Mouse (Mus musculus) neural tube, embryonic 13.5 days (tissue): Measurements from ENCODE around the gene D930048N14Rik. TPM values are rescaled to one million over a fixed set of nuclear protein-coding genes. Genes with fewer than 3 reads are reported as not detected.
"Not testable (repeated sequence)": the region's sequence is repeated elsewhere in the genome, so short reads cannot be mapped to it uniquely, and the experiment has no call there.

Source experiments
- ATAC-seq: fragments of 200-750 bp; cut with Nextera tagmentation; 2 replicates; pipeline ENCODE4 v1.8.0; 2017; ENCODE audit warnings: low read depth, mild to moderate bottlenecking, moderate TSS enrichment, moderate library complexity
- H3K27ac ChIP-seq: fragments of 300-500 bp; sonication (generic); replicated peaks from 2 replicates; pipeline ENCODE4 v1.5.1; 2015; ENCODE audit warnings: moderate library complexity, mild to moderate bottlenecking, inconsistent platforms
- H3K27me3 ChIP-seq: fragments of 300-500 bp; sonication (generic); 2 replicates; pipeline ENCODE4 v1.6.1; 2015; ENCODE audit warnings: mild to moderate bottlenecking, inconsistent platforms
- H3K36me3 ChIP-seq: fragments of 300-500 bp; sonication (generic); 2 replicates; pipeline ENCODE4 v1.6.1; 2015; ENCODE audit warnings: mild to moderate bottlenecking, inconsistent platforms
- H3K4me1 ChIP-seq: fragments of 300-500 bp; sonication (generic); replicated peaks from 2 replicates; pipeline ENCODE4 v1.6.1; 2015; ENCODE audit warnings: inconsistent platforms
- H3K4me2 ChIP-seq: fragments of 300-500 bp; sonication (generic); 2 replicates; pipeline ENCODE4 v1.6.1; 2015; ENCODE audit warnings: inconsistent platforms, mild to moderate bottlenecking, moderate library complexity
- H3K4me3 ChIP-seq: fragments of 300-500 bp; sonication (generic); 2 replicates; pipeline ENCODE4 v1.5.1; 2015; ENCODE audit warnings: mild to moderate bottlenecking, inconsistent platforms
- H3K9ac ChIP-seq: fragments of 300-500 bp; sonication (generic); 2 replicates; pipeline ENCODE4 v1.6.1; 2015; ENCODE audit warnings: moderate library complexity, mild to moderate bottlenecking, inconsistent platforms
- H3K9me3 ChIP-seq: fragments of 300-500 bp; sonication (generic); 2 replicates; pipeline ENCODE4 v1.6.1; 2016; ENCODE audit warnings: inconsistent platforms
- WGBS: fragments of 180-500 bp; shearing (Covaris S2); methylation state at CpG from one replicate; pipeline ENCODE4 v1.1.7; 2015; 5-methylcytosine and 5-hydroxymethylcytosine counted together
- polyA plus RNA-seq: library from polyadenylated mRNA; unstranded; fragments of >200 nt; fragmentation: Nextera tagmentation; extraction: Ambion mirVana; gene quantifications from 2 replicates; pipeline ENCODE4 v1.2.1, GENCODE M21; 2015

Gene D930048N14Rik
- polyA plus RNA-seq, 1 experiment from 2014 or later, result 0.64 TPM

DNA sequence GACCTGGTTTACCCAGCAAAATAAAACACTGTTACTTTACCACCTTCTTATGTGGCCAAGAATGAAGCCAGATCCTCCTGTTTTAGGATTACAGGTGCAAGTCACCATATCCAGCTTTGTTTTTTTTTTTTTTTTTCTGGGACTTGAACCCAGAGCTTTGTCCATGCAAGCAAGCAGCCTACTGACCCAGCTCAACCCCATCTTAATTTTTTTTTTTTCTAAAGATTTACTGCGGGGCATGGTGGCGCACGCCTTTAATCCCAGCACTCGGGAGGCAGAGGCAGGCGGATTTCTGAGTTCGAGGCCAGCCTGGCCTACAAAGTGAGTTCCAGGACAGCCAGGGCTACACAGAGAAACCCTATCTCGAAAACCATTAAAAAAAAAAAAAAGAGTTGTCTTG, 34.6 kb upstream of the D930048N14Rik start:
- not testable (repeated sequence) for H3K9me3 ChIP-seq, H3K36me3 ChIP-seq, ATAC-seq, H3K27me3 ChIP-seq, H3K27ac ChIP-seq
- Histone ChIP-seq H3K4me3 (peak overlapping the region; percentile 31; the same call in 1 of the 2 replicates), H3K4me2 (peak overlapping the region; percentile 60), H3K4me1 (peaks cover 27% of the 10 kb centered on the region), H3K9ac (peak overlapping the region; percentile 69; the same call in 1 of the 2 replicates)
- WGBS, result 91% methylated on average over 7 of the region's 7 CpGs

DNA sequence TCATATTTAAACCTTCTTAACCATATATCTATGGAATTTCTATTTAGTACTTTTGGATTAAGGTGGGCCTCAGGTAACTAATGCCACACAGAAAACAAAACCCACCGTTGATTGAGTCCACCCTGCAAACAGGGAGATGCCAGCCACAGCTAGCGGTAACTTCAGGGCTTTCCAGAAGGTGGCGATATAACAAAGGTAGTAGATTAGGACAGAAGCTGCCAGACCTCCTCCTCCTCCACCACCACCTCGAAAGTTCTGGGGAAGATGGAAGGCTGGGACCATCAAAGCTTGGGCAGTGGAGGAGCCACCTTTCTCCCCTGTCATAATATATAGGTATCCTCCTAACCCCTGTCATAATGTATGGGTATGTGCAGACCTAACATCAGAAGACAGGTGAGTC, 33.1 kb upstream of the D930048N14Rik start:
- H3K9me3 ChIP-seq, result no peaks in the 10 kb centered on the region
- no peak overlapping the region for H3K27ac ChIP-seq
- no peak overlapping the region for H3K4me3 ChIP-seq
- WGBS, result 3% methylated on average over 4 of the region's 4 CpGs
- ATAC-seq, result no peak
- peaks cover 28% of the 10 kb centered on the region for H3K4me1 ChIP-seq
- H3K36me3 ChIP-seq, result peaks cover 14% of the 10 kb centered on the region
- H3K9ac ChIP-seq, result no peak overlapping the region
- no peak overlapping the region for H3K4me2 ChIP-seq
- H3K27me3 ChIP-seq, result no peaks in the 10 kb centered on the region

GRCm38 (mm10) chr11:51618894-51619408, 31.8 kb upstream of the D930048N14Rik start:
- Histone ChIP-seq H3K4me1 (peaks cover 28% of the 10 kb centered on the region), H3K36me3 (peaks cover 26% of the 10 kb centered on the region), H3K4me3 (peak overlapping the region; percentile 67), H3K9ac (peak overlapping the region; percentile 55), H3K27me3 (no peaks in the 10 kb centered on the region), H3K4me2 (peak overlapping the region; percentile 62), H3K9me3 (no peaks in the 10 kb centered on the region), H3K27ac (peak overlapping the region; percentile 28; the same call in 1 of the 2 replicates)
- 54% methylated on average over 8 of the region's 8 CpGs for WGBS
- no peak; the same call in 1 of the 2 replicates for ATAC-seq

DNA sequence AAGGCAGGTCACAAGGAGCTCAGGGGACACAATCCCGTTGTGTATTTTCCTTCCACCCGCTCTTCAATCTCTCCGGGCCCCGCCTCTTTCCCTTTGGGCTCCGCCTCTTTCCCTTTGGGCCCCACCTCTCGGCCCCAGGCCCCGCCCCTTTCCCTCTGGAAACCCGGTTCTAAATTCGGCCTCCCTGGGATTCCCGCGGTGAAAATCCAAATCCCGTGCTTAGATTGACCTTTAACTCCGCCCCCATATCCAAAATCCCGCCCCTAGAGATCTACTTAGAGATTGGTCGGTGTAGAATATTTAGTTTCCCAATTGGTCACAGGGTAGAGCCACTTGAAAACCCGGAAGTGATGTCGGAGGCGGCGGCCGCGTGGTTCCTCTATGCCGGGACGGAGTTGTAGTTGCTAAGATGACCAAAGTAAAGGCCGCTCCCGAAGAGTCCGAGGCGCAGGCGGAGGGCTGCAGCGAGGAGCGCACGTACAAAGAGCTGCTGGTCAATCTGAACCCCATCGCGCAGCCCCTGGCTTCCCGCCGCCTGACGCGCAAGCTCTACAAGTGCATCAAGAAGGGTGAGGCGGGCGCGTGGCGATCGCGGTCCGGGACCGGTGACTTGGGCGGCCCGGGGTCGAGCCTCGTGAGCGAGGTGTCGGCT, 31.2 kb upstream of the D930048N14Rik start, which contains the start of gene Nhp2:
Nhp2 (plus strand) TSS at position 327 of the 652 bp plus-strand sequence.
- no peaks in the 10 kb centered on the region for H3K9me3 ChIP-seq
- peak within 1 kb of the TSS; percentile 62 for H3K4me2 ChIP-seq
- peak within 1 kb of the TSS; percentile 28; the same call in 1 of the 2 replicates for H3K27ac ChIP-seq
- no peaks in the 10 kb centered on the region for H3K27me3 ChIP-seq
- H3K9ac ChIP-seq, result peak within 1 kb of the TSS; percentile 76
- ATAC-seq, result peak; percentile 96
- WGBS, result under 1% methylated on average over 51 of the region's 51 CpGs
- H3K4me3 ChIP-seq, result peak within 1 kb of the TSS; percentile 67
- H3K4me1 ChIP-seq, result peaks cover 28% of the 10 kb centered on the region
- peaks cover 32% of the 10 kb centered on the region for H3K36me3 ChIP-seq

DNA sequence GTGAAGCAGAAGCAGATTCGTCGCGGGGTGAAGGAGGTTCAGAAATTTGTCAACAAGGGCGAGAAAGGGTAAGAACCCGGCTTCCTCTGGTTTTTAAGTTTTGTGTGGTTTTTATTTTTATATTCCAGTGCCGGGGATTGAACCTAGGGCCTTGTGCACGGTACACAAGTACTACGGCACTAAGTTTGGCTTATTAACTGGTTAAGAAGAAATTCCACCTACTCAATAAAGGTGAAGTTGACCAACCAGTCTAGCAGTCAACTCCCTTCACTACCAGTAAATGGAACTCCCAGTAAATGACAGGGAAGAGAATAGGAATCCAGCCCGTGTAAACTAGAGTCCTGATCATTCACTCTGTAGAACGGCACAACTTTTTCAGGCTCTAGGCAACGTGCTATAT, 30.7 kb upstream of the D930048N14Rik start:
- no peak for ATAC-seq
- no peaks in the 10 kb centered on the region for H3K9me3 ChIP-seq
- 2% methylated on average over 11 of the region's 11 CpGs for WGBS
- H3K4me2 ChIP-seq, result peak overlapping the region; percentile 62
- peak overlapping the region; percentile 67 for H3K4me3 ChIP-seq
- H3K36me3 ChIP-seq, result peaks cover 38% of the 10 kb centered on the region
- H3K27me3 ChIP-seq, result no peaks in the 10 kb centered on the region
- peaks cover 27% of the 10 kb centered on the region for H3K4me1 ChIP-seq
- H3K27ac ChIP-seq, result no peak overlapping the region
- peak overlapping the region; percentile 76 for H3K9ac ChIP-seq

GRCm38 (mm10) chr11:51621776-51622175, 29.0 kb upstream of the D930048N14Rik start:
- peaks cover 54% of the 10 kb centered on the region for H3K36me3 ChIP-seq
- H3K9me3 ChIP-seq, result no peaks in the 10 kb centered on the region
- 100% methylated on average over 2 of the region's 2 CpGs for WGBS
- H3K4me1 ChIP-seq, result peaks cover 17% of the 10 kb centered on the region
- H3K27me3 ChIP-seq, result no peaks in the 10 kb centered on the region
- ATAC-seq, result no peak
- H3K27ac ChIP-seq, result no peak overlapping the region
- no peak overlapping the region for H3K4me2 ChIP-seq
- H3K4me3 ChIP-seq, result no peak overlapping the region
- no peak overlapping the region for H3K9ac ChIP-seq

DNA sequence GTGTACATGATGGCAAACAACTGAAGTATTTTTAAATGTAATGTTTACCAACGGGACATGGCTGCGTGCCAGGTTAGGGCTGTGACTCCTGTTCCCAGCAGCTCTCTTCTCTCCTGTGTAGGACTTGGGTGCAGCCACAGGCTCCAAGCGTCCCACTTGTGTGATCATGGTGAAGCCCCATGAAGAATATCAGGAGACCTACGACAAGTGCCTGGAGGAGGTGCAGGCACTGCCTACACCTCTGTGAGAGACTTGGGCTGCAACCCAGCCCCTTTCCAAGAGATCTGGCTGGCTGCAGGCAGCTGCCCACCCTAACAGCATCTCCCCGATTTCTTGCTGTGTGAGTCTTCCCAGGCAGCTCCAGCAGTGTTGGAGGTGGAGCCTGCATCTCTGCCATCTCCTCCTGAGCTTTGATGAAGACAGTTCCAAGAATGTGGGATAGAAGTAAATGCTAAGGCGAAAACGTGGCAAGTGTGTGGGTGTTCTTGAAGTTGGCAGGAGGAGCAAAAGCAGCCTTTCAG, 27.7 kb upstream of the D930048N14Rik start:
- Histone ChIP-seq H3K9ac (no peak overlapping the region), H3K36me3 (peaks cover 66% of the 10 kb centered on the region), H3K27ac (no peak overlapping the region), H3K4me2 (no peak overlapping the region), H3K4me1 (peaks cover 17% of the 10 kb centered on the region), H3K4me3 (no peak overlapping the region), H3K9me3 (no peaks in the 10 kb centered on the region), H3K27me3 (no peaks in the 10 kb centered on the region)
- 91% methylated on average over 7 of the region's 7 CpGs for WGBS
- no peak for ATAC-seq

DNA sequence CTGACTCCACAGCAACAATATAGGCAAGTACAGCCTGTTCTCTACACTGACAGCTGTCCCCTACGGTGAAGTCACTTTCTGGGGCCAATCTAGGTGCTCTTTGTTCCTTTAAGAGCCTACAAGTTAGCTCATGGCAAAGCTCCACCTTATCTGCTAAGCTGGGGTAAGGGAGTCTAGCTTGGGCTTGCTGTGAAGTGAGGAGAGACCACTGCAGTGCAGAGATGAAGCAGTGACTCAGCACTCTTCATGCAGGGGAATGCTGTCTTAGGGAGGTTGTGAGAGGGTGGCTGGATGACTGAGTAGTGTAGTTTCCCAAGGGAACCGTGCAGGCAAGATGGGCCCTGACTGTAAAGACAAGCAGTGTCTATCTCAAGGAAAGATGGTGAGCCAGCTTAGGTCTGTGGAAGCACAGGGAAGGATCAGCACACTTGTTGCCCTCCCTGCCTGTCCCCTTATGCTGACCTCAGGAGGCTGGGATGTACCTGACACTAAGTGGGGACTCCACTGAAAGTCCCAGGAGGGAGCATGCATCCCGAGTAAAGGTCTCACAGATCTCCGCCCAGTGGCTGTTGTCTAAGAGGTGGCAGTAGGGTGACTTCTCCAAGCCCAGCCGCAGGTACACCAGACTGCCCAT, 25.4 kb upstream of the D930048N14Rik start:
- Histone ChIP-seq H3K4me1 (peaks cover 10% of the 10 kb centered on the region), H3K9me3 (no peaks in the 10 kb centered on the region), H3K4me2 (no peak overlapping the region), H3K27me3 (no peaks in the 10 kb centered on the region), H3K36me3 (peaks cover 81% of the 10 kb centered on the region), H3K9ac (no peak overlapping the region), H3K27ac (no peak overlapping the region), H3K4me3 (no peak overlapping the region)
- ATAC-seq, result no peak
- 79% methylated on average over 5 of the region's 5 CpGs for WGBS

GRCm38 (mm10) chr11:51627425-51627824, 23.3 kb upstream of the D930048N14Rik start:
- no peak overlapping the region for H3K4me3 ChIP-seq
- no peak for ATAC-seq
- no peak overlapping the region for H3K9ac ChIP-seq
- H3K4me1 ChIP-seq, result peaks cover 11% of the 10 kb centered on the region
- 93% methylated on average over 9 of the region's 9 CpGs for WGBS
- H3K27me3 ChIP-seq, result no peaks in the 10 kb centered on the region
- H3K27ac ChIP-seq, result no peak overlapping the region
- no peaks in the 10 kb centered on the region for H3K9me3 ChIP-seq
- H3K36me3 ChIP-seq, result peaks cover 70% of the 10 kb centered on the region
- no peak overlapping the region for H3K4me2 ChIP-seq

GRCm38 (mm10) chr11:51627907-51628306, 22.8 kb upstream of the D930048N14Rik start:
- H3K36me3 ChIP-seq, result peaks cover 65% of the 10 kb centered on the region
- no peak for ATAC-seq
- H3K9me3 ChIP-seq, result no peaks in the 10 kb centered on the region
- no peak overlapping the region for H3K4me2 ChIP-seq
- 90% methylated on average over 8 of the region's 8 CpGs for WGBS
- H3K27ac ChIP-seq, result no peak overlapping the region
- peaks cover 11% of the 10 kb centered on the region for H3K4me1 ChIP-seq
- H3K4me3 ChIP-seq, result no peak overlapping the region
- H3K9ac ChIP-seq, result no peak overlapping the region
- H3K27me3 ChIP-seq, result no peaks in the 10 kb centered on the region

DNA sequence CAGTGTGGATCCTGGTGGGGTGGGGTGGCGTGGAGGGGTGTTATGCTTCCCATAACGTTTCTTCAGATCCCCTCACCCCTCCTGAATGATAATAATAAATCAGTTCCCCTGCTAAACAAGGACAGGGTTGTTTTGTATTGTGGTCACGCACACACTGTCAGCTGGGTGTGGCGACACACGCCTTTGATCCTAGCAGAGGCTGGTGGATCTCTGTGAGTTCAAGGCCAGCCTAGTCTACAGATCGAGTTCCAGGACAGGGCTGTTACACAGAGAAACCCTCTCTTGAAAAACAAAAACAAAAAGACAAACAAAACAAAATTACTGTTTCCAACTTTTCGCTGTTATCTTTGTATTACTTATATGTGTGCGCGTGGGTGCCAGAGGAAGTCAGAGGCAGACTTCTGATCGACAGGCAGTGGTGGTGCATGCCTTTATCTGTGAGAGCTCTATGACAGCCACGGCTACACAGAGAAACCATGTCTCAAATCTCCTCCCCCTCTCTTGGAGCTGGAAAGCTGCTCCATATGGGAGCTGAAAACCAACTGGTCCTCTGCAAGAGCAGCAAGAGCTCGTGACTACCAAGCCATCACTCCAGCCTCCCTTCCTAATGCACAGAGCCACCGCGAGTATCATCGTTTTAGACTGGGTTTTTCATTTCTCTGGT, 21.0 kb upstream of the D930048N14Rik start:
- ATAC-seq, result no peak
- Histone ChIP-seq H3K9me3 (no peaks in the 10 kb centered on the region), H3K4me1 (peaks cover 28% of the 10 kb centered on the region), H3K27ac (no peak overlapping the region), H3K4me3 (no peak overlapping the region), H3K27me3 (no peaks in the 10 kb centered on the region), H3K9ac (no peak overlapping the region), H3K36me3 (peaks cover 46% of the 10 kb centered on the region), H3K4me2 (no peak overlapping the region)
- 83% methylated on average over 15 of the region's 15 CpGs for WGBS
